Mouse (Mus musculus) retina, postnatal 7 days (tissue): ENCODE measurements around the gene Tep1.
"Not testable (repeated sequence)": the region's sequence is repeated elsewhere in the genome, so short reads cannot be mapped to it uniquely, and the experiment has no call there.

Experiments
- DNase-seq: peaks from one replicate; pipeline ENCODE4 v3.0.0-alpha.2; 2012; ENCODE audit warnings: low read depth, low spot score

Tep1 gene

DNA sequence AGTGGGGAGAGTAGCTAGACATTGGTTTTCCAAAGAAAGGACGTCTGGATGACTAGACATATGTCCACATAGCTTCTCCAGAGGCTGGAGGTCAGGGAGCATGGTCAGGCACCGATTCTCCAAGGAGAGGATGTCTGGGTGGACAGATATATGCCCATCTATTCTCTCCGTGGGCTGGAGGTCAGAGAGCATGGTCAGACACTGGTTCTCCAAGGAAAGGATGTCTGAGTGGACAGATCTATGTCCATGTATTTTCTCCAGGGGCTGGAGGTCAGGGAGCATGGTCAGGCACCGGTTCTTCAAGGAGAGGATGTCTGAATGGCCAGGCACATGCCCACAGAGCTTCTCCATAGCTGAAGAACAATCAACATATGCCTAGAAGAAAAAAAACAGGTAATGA is 2.1 kb downstream of the Tep1 start:
- no peak for DNase-seq

DNA sequence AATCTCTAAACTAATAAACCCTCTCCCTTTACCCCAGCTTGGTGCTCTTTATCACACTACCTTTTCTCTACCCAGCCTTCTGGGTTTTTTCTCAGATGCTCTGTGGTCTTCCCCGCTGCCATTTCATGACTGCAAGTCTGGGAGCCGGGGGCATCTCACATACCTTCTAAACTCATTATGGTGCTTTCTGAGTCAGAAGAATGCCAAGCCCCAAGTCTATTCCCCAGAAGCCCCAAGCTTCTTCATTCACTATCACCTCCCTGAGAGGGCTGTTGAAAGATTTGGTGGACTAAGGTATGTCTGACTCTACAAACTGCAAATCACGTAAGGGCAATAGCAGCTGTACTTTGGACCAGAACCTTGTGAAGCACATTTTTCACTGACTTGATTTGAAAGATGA is 3.4 kb downstream of the Tep1 start:
- DNase-seq: no peak

DNA sequence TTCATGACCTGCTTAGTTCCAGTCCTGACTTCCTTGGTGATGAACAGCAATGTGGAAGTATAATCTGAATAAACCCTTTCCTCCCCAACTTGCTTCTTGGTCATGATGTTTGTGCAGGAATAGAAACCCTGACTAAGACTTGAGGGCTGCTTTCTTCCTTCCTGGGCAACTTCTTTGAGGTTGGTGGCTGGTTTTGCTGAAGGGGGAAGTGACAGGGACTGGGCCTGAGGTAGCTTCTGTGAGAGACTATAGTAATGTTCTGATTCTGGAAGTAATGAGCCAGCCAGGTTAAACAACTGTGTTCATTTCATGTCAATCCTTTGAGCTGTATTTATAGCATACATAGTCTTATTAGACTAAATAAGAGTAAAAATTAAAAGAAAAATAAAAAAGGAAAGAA is 5.4 kb downstream of the Tep1 start:
- not testable (repeated sequence) for DNase-seq

DNA sequence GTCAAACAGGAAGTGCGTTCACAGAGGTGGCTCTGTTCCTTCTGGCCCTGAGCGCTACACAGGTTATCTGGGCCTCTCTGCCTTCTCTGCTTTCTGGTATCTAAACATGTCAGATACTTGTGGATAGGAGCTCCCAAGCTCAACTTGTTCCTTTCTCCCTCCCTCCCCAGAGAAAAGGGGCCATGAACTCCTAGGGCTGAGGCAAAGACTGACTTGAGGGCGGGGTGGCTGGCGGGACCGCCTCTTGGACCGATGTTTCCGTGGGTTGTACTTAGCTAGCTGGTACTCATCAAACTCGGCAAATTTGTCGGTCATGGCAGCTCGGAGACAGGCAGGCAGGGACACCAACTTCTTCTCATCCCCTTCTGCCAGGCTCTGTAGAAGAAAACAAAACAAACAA is 7.7 kb downstream of the Tep1 start:
- no peak for DNase-seq

DNA sequence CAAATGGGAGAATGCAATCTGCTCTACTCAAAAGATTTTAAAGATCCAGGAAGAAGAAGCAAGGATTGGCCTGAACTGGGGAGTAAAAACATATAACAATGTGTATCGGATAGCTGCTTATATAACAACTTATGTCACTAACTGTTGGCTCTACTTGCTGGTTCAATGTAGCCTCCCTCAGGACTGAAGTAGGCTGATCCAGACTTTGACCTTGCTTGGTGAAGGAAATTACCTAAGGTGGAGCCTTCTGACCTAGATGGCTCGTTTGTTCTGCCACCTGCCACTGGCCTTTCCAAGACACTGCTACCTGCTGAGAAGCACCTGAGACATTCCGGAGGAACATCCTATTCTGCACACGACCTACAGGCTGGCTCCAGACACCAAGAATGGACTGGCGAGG is 14.6 kb downstream of the Tep1 start:
- DNase-seq: no peak

DNA sequence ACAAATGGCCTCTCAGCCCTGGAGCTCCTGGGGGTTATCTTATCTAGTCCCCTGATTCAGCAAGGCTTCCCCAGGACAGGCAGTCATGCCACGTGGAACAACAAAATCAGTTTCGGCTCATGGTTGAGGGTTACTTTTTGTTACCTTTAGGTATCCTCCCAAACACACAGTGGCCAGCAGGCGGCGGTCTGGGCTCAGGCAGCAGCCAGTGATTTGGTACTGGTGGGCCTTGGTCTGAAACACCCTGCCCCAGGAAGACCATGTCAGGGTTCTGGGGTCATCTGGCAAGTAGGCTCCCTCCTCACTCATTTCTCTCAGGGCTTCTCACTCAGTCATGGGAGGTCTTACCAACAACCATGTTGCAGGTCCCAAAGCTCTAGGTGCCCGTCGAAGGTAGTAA is 33.1 kb downstream of the Tep1 start:
- DNase-seq: no peak

DNA sequence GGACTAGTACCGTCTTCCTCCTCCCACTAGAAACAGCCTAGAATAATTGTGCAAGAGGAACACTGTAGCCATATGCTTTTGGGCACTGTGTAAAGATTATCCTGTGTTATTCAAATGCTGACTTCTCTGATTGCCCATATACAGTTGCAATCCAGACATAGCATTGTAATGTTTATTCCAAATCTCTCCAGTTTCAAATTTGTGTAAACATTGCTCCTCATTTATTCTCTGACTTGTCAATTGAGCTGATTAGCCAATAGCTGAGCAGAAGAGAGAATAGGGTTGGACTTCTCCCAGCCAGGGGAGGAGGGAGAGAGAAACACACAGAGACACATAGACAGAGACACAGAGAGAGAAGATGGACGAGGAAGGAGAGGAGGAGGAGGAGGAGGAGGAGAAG is 35.9 kb downstream of the Tep1 start:
- DNase-seq: no peak

DNA sequence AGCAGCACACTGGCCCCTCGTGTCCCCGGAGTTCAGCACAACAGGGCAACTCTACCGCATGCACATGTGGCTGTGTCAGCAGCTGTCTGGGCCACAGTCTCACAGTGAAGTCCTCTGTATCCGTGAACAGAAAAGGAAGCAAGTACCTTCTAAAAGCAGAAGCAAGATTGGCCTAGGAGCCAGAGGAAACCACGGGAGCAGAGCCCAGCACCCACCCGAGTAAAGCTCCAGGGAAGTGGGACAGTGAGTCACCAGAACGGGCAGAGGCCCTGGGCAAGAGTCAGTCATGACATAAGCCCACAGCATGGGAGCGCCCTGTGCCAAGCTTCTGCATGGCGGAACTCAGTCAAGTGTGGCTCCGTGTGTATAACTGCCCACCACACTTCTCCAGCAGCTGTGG is 36.4 kb downstream of the Tep1 start:
- no peak for DNase-seq

DNA sequence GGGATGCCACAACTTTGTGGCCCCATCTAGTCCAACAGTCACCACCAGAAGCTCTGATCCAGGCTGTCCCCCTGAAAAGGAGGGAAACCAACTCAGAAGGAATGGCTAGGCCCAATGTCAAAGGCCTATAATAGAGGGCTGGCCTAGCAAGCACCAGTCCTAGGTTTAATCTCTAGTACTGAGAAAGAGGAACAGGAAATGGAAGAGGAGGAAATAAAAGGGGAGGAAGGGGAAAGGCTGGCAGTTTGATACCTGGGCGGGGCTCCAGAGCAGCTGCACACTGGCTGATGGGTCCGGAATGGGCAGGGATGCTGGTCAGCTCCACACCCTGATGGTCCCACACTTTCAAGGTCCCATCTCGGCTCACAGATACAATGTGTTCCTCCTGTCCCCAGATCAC is 40.5 kb downstream of the Tep1 start:
- no peak for DNase-seq

DNA sequence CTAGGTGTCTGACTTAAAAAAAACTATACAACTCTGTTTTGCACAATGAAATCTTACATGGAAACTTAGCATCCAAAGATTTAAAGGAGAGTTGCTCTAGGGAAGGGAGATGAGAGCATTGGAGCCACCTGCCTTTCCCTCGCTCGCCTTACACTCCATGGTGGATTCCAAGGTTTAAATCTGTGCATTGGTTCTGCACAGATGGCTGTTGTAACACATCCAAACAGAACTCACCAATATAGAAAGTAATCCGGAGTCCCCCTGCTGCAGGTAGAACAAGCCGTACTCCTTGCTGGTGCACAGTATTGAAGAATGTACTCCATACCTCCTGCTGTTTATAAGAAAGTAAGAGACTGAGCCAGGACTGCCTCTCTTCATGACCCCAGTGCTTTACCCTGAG is 43.8 kb downstream of the Tep1 start:
- DNase-seq: no peak

DNA sequence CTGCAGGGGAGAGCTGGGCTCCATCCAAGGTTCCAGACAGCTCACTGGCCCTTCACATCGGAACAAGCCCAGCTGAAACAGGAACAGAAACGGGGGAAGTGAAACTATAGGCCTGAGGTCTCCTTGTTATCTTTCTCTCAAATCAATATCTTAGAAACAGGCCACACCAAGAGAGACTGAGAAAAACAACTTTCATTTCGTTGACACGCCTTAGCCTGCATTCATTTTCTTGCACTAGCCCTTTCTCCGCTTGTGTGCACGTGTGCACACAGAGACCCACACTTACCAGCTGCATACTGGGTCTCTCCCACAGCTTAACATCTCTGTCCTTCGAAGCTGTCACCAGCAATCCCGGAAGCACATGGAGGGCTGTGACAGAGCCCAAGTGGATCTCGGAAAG is 46.1 kb downstream of the Tep1 start:
- DNase-seq: no peak

DNA sequence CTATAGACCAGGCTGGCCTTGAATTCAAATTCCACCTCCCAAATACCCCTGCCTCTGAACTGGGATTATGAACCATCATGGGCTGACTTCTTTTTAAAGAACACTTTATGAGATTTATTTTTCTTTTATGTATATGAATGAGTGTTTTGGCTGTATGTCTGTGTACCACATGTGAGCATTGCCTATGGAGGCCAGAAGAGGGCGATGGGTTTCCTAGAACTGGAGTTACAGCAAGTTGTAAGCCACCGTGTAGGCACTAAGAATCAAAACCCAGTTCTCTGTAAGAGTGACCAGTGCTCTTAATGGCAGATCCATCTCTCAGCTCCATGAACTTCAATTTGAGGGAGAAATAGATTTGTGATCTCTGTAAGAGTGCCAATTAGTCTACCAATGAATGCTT is 47.1 kb downstream of the Tep1 start:
- no peak for DNase-seq

DNA sequence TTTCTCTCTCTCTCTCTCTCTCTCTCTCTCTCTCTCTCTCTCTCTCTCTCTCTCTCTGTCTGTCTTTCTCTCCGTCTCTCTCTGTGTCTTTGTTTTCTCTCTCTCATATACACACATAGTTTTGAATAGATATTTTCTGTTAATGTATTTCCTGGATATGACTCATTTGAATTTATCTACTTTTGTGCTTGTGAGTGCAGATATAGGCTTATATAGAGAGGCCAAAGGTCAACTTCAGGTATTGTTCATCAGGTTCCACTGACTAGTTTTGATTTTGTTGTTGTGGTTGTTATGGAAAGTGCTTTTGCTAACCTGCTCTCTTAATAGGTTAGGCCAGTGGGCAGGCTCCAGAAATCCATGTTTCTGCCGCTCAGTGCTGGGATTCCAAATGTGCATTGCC is 57.3 kb downstream of the Tep1 start:
- no peak for DNase-seq

DNA sequence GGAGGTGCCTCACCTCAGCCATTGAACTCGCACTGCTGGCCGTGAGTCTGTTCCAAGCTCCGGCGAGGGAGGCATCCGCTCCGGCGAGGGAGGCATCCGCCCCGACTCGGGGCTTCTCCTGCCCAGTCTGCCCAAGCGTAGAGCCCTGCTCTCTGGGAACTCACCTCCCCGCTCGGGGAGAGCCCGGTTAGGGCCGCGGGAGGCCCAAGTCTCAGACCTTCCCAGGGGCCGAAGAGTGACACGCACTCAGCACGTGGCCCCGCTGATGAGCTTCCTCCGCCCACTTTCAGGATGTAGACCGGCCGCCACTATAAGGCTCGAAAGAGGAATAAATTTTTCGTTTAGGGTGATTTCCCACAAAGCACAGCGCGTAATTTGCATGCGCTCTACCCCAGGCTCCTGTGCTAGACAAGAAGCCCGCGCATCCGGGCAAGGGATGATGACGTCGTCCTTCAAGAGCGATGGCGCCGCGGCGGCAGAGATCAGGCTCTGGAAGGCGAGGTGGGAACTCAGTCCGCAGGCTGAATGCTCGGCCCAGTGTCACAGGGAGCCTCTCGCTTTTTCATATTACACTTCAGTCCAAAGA is 62.8 kb downstream of the Tep1 start, which contains the start of the genes Ccnb1ip1 and Parp2:
Gene Ccnb1ip1, minus strand, starts transcription at position 246 of the 586 bp plus-strand sequence.
Gene Parp2, plus strand, starts transcription at position 355 of the 586 bp plus-strand sequence.
- DNase-seq: peak; percentile 99

DNA sequence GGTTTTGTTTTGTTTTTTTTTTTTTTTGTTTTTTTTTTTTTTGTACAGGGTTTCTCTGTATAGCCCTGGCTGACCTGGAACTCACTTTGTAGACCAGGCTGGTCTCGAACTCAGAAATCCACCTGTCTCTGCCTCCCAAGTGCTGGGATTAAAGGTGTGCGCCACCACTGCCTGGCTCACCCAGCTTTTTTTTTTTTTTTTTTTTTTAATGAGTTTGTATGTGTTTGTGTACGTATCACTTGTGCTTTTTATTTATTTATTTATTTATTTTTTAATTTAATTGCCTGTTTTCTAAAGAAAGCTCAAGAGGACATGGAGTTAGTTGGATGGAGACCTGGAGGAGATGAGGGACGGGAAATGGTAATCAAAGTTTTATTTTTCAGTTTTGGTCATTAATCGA is 63.9 kb downstream of the Tep1 start:
- DNase-seq: not testable (repeated sequence)

DNA sequence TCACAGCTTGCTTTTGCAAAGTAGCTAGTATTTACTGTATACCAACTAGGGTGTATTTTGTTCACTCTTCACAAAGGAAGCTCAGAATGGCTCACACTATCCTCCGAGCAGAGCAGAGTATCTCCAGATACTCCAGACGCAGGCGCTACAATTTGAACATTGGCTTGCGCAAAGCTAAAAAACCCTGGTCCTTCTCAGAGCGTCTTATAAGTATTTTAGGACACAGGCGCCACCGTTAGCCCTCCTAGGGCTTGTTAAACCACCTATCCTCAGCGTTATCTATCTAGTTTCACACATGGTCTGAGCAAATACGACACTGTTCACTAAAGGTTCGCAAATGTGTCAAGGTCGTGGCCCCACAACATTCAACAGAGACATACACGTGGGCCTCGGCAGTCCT is 65.7 kb downstream of the Tep1 start:
- DNase-seq: no peak

DNA sequence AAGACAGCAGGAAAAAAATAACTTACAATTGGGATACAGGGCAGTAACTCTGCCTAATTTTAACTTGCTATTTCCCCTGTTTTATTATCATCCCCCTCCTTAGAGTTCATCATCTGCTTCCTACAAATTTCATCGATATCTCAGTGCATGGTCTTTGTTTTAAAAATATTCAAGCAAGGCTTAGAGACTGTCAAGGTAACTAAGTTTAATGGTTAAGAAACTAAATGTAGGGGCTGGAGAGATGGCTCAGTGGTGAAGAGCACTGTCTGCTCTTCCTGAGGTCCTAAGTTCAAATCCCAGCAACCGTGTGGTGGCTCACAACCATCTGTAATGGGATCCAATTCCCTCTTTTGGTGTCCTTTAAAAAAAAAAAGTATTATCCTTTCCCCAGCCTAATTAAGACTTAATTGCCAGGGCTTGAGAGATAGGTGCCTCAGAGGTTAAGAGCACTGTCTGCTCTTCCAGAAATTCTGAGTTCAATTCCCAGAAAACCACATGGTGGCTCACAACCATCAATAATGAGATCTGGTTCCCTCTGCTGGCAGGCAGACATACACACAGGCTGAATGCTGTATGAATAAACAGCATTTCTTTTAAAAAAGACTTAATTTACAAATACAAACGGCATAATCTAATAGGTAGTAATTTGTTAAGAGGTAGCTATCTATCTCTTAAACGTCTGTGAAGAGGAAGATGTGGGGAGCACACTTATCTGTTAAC is 67.4 kb downstream of the Tep1 start:
- DNase-seq: peak; percentile 16

DNA sequence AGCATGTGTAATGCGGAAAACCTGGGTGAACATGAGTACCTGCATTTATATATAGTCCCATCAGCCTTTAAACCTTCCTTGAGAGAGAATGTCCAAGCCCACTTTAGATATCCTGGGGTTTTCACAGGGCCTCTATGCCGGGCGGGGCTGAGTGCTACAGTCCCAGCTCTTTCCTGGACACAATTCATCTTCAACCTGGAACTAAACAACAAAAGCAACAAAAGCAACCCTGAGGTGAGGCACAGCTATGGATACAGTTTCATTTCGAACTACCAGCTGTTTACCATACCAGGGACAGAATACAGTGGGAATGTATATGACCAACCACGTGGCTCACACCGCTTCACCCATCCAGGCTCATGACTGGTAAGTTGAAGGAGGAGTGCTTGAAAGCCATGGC is 67.9 kb downstream of the Tep1 start:
- no peak for DNase-seq

DNA sequence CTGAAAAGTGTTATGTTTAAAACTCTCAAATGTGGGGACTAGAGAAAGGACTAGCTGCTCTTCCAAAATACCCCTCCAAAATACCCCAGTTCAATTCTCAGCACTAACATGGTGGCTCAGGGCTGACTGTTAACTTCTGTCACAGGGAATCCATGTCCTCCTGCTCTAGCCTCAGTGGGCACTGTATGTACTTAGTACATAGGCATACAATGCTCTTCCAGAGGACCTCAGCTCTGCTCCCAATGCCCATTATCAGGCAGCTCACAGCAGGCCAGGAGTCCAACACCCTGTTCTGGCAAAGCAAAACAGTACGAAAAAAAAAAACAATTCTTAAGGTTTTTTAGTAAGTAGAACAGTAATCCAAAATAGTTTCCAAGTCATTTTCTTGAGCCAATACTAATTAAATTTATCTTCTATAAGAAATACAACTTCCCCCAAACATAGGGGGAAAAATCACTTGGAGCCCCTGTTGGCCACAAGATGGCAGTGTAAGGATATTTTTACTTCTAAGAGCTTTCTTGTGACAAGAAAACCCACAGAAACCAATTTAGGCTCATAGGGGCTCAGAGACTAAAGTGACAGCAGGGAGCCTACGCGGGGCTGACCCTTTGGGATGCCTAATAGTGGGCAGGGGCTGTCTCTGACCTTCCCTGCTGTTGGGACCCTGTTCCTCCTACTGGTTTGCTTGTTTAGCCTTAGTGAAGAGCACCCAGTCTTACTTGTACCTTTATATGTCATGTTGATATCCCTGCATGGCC is 70.7 kb downstream of the Tep1 start:
- peak; percentile 50 for DNase-seq

DNA sequence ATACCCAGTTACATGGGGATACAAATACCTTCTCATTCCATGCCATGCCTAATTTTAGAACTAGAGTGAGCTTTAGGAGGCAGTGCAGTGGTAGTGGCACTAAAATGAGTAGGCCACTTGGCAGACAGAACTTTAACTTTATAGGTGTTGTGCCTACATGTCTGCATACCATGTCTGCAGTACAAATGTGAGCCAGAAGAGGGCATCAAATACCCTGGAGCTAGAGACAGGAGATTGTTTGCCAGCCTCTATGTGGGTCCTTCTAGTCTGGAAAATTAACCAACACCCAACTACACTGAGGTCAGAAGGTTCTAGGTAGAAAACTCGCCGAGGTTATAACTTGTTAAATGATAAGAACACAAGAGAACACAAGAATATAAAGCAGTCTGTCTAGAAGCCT is 71.8 kb downstream of the Tep1 start:
- DNase-seq: peak; percentile 28

DNA sequence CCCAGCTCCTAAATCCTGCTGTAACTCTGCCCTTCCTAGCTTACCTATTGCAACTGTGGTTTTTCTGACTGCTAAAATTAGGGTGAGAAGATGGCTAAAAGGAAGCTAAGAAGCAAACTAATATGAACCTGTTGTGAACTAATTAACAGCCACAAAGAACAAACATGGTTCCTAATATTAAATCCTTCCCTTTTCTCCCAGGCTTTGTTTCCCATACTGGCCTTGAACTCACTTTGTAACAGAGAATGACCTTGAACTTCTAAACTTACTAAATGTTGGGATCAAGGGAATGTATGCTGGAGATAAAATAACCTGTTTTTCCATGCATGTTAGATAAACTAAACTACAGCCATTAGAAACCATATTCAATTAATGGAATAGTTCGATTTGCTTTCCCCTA is 73.9 kb downstream of the Tep1 start:
- no peak for DNase-seq

DNA sequence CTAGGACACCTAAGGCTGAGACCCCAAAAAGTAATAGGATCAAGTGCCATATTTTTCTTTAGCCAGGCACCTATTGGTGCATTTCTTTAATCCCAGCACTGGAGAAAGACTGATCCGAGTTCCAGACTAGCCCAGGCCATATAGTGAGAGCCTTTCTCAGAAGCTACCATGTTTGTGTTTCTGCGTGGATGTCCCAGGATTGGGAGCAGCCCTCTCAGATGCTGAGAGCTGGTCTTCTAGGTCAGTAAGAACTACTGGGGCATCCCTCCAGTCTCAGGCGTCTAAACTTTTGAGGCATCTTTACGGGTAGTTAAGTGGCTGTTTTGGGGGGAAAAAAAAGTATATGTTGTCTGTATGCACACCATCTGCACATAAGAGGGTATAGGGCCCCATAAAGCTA is 74.4 kb downstream of the Tep1 start:
- no peak for DNase-seq
